Mouse (Mus musculus) hindbrain, embryonic 16.5 days (tissue): ENCODE results near the gene Cadm2. TPM values are rescaled to one million over a fixed set of nuclear protein-coding genes. Genes with fewer than 3 reads are reported as not detected.
A peak's percentile ranks its signal among the peaks of the same experiment; 100 is the strongest.

Source experiments
- ATAC-seq: fragments of 200-750 bp; cut with Nextera tagmentation; 2 replicates; pipeline ENCODE4 v1.8.0; 2017; ENCODE audit warnings: moderate TSS enrichment, moderate library complexity
- H3K27ac ChIP-seq: fragments of 300-500 bp; sonication (generic); 2 replicates; pipeline ENCODE4 v1.5.1; 2014; ENCODE audit warnings: low read depth, mild to moderate bottlenecking, control low read depth, low read length, moderate library complexity
- H3K27me3 ChIP-seq: fragments of 300-500 bp; sonication (generic); replicated peaks from 2 replicates; pipeline ENCODE4 v1.6.1; 2014; ENCODE audit warnings: low read length; ENCODE audit not compliant: control insufficient read depth, insufficient read depth
- H3K36me3 ChIP-seq: fragments of 300-500 bp; sonication (generic); 2 replicates; pipeline ENCODE4 v1.6.1; 2014; ENCODE audit warnings: mild to moderate bottlenecking, low read length, moderate library complexity, mixed read lengths; ENCODE audit not compliant: control insufficient read depth, insufficient read depth
- H3K4me1 ChIP-seq: fragments of 300-500 bp; sonication (generic); 2 replicates; pipeline ENCODE4 v1.6.1; 2014; ENCODE audit warnings: low read depth, low read length; ENCODE audit not compliant: control insufficient read depth, insufficient read depth
- H3K4me2 ChIP-seq: fragments of 300-500 bp; sonication (generic); 2 replicates; pipeline ENCODE4 v1.6.1; 2014; ENCODE audit warnings: mild to moderate bottlenecking, low read length, control low read depth, moderate library complexity
- H3K4me3 ChIP-seq: fragments of 300-500 bp; sonication (generic); 2 replicates; pipeline ENCODE4 v1.5.1; 2014; ENCODE audit warnings: mild to moderate bottlenecking, low read length, control low read depth, moderate library complexity
- H3K9ac ChIP-seq: fragments of 300-500 bp; sonication (generic); 2 replicates; pipeline ENCODE4 v1.6.1; 2014; ENCODE audit warnings: low read depth, mild to moderate bottlenecking, control low read depth, low read length, moderate library complexity
- H3K9me3 ChIP-seq: fragments of 300-500 bp; sonication (generic); 2 replicates; pipeline ENCODE4 v1.6.1; 2014; ENCODE audit warnings: mild to moderate bottlenecking, low read length, moderate library complexity; ENCODE audit not compliant: control insufficient read depth
- WGBS: fragments of 180-500 bp; shearing (Covaris S2); extraction: QIAGEN DNeasy Blood & Tissue Kit; methylation state at CpG from one replicate; pipeline ENCODE4 v1.1.7; 2014; 5-methylcytosine and 5-hydroxymethylcytosine counted together
- polyA plus RNA-seq: library from polyadenylated mRNA; unstranded; fragments of >200 nt; fragmentation: Nextera tagmentation; extraction: Ambion mirVana; gene quantifications from 2 replicates; pipeline ENCODE4 v1.2.1, GENCODE M21; 2015

The Cadm2 gene
- polyA plus RNA-seq, 1 experiment from 2014 or later = 33.6 TPM

- Histone ChIP-seq H3K9ac (no peak overlapping the region), H3K36me3 (no peaks in the 10 kb centered on the region), H3K27me3 (no peaks in the 10 kb centered on the region), H3K4me2 (no peak overlapping the region), H3K4me3 (no peak overlapping the region), H3K4me1 (no peaks in the 10 kb centered on the region), H3K9me3 (no peaks in the 10 kb centered on the region), H3K27ac (no peak overlapping the region)
- 79% methylated on average over 3 of the region's 3 CpGs for WGBS
- ATAC-seq = peak; percentile 34; the same call in 1 of the 2 replicates
Measured at GRCm38 (mm10) chr16:66824866-66825265, 795.8 kb downstream of the Cadm2 start.

DNA sequence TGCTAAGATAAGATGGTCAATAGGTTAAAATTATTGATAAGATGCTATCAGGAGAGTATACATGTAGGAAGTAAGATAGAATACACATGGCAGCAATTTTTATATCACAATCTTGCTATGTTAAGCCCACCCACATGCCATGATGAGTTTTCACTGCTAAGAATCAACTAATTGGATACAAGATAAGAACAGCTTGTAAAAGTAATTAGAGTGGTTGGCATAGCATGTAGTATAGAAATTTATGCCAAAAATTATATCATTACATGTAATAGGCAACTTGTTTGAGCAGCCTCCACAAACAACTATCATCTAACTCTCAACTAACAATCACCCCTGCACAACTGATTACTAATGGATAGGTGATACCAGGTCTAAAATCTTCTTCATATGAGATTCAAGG, 809.2 kb downstream of the Cadm2 start:
- Histone ChIP-seq H3K4me2 (no peak overlapping the region), H3K4me1 (no peaks in the 10 kb centered on the region)
- ATAC-seq = no peak

GRCm38 (mm10) chr16:66798204-66798603, 822.5 kb downstream of the Cadm2 start:
- H3K4me2 ChIP-seq = no peak overlapping the region
- H3K27me3 ChIP-seq = no peaks in the 10 kb centered on the region
- H3K36me3 ChIP-seq = no peaks in the 10 kb centered on the region
- H3K4me3 ChIP-seq = no peak overlapping the region
- H3K9me3 ChIP-seq = no peaks in the 10 kb centered on the region
- H3K27ac ChIP-seq = no peak overlapping the region
- H3K9ac ChIP-seq = no peak overlapping the region
- 58% methylated on average over 3 of the region's 3 CpGs for WGBS
- no peak for ATAC-seq
- no peaks in the 10 kb centered on the region for H3K4me1 ChIP-seq

More for the DNA sequence above, 809.2 kb downstream of the Cadm2 start:
- Histone ChIP-seq H3K4me3 (no peak overlapping the region), H3K27ac (no peak overlapping the region), H3K9me3 (no peaks in the 10 kb centered on the region), H3K27me3 (no peaks in the 10 kb centered on the region), H3K9ac (no peak overlapping the region), H3K36me3 (no peaks in the 10 kb centered on the region)

DNA sequence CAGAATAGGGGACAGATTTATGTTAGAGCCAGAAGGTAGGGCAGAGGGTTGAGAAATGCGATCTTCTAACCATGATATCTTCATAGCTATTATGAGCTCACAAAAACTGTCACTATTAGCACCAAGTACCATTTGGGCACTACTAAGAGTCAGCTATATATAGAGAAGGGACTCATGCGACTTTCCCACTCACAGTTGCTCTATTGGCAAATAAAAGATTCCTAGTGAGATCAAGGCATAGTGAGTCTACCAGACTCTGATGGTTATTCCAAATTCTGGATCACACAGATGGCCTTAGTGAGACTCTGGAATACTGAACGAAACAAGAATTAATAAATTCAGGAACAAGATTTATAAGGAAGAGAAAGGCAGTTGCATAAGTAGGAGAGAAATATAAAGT, 827.6 kb downstream of the Cadm2 start:
- ATAC-seq = no peak
- Histone ChIP-seq H3K36me3 (no peaks in the 10 kb centered on the region), H3K4me1 (no peaks in the 10 kb centered on the region), H3K27ac (no peak overlapping the region), H3K4me3 (no peak overlapping the region), H3K4me2 (no peak overlapping the region), H3K9me3 (no peaks in the 10 kb centered on the region), H3K9ac (no peak overlapping the region), H3K27me3 (no peaks in the 10 kb centered on the region)
- whole genome bisulfite sequencing = 92% methylated on average over 3 of the region's 3 CpGs

- Histone ChIP-seq H3K36me3 (no peaks in the 10 kb centered on the region), H3K4me2 (no peak overlapping the region), H3K27me3 (no peaks in the 10 kb centered on the region), H3K27ac (no peak overlapping the region), H3K4me3 (no peak overlapping the region), H3K9ac (no peak overlapping the region), H3K9me3 (no peaks in the 10 kb centered on the region), H3K4me1 (peaks cover 6% of the 10 kb centered on the region)
- no peak for ATAC-seq
- 17% methylated on average over 4 of the region's 4 CpGs for WGBS
Measured at GRCm38 (mm10) chr16:66771883-66772282, 848.8 kb downstream of the Cadm2 start.

GRCm38 (mm10) chr16:66769545-66769944, 851.2 kb downstream of the Cadm2 start:
- Histone ChIP-seq H3K4me3 (no peak overlapping the region), H3K9me3 (no peaks in the 10 kb centered on the region), H3K36me3 (no peaks in the 10 kb centered on the region), H3K27me3 (no peaks in the 10 kb centered on the region), H3K27ac (no peak overlapping the region), H3K9ac (no peak overlapping the region), H3K4me2 (no peak overlapping the region), H3K4me1 (peaks cover 6% of the 10 kb centered on the region)
- WGBS = 52% methylated on average over 4 of the region's 4 CpGs
- peak; percentile 50 for ATAC-seq

DNA sequence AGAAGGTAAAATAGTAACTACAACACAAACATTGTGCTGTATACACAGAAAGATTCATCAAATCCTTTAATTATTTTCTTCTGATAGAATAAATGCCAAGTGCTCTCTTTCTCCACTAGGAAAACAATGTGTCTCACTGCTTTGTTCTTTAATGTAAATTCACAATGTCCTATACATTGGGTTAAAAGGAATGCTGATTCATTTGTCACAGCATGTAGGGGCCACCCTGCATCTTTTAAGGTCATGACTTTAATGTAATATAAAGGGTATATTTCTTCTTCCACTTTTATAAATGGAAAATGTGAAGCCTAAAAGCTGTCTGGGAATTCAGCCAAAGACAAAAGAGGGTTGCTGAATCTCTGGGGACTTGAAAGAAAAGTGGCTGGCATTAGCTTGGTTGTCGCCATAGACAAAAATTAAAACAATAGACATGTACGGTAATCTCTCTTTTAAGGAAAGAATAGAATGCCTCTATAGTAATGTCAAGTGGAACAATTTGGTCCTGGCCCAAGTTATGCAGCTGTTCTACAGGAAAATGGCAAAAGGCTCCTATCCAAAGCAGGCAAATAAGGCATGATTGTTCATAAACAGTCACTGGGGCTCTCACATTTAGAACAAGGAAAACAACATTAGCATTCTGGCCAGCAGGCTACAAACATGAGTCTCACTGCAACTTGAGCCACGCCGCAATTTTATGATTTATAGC, 851.9 kb downstream of the Cadm2 start:
- Histone ChIP-seq H3K36me3 (no peaks in the 10 kb centered on the region), H3K27me3 (no peaks in the 10 kb centered on the region), H3K9me3 (no peaks in the 10 kb centered on the region), H3K4me1 (peaks cover 6% of the 10 kb centered on the region), H3K4me2 (no peak overlapping the region), H3K9ac (no peak overlapping the region), H3K27ac (peak overlapping the region; percentile 48; the same call in 1 of the 2 replicates), H3K4me3 (no peak overlapping the region)
- ATAC-seq = peak; percentile 72
- 16% methylated on average over 4 of the region's 4 CpGs for WGBS

GRCm38 (mm10) chr16:66761546-66762473, 858.9 kb downstream of the Cadm2 start:
- H3K27me3 ChIP-seq = no peaks in the 10 kb centered on the region

GRCm38 (mm10) chr16:66748533-66748932, 872.2 kb downstream of the Cadm2 start:
- no peaks in the 10 kb centered on the region for H3K36me3 ChIP-seq
- no peak overlapping the region for H3K4me2 ChIP-seq
- H3K9ac ChIP-seq = no peak overlapping the region
- ATAC-seq = no peak
- H3K4me3 ChIP-seq = no peak overlapping the region
- no peaks in the 10 kb centered on the region for H3K9me3 ChIP-seq
- H3K27ac ChIP-seq = no peak overlapping the region
- no peaks in the 10 kb centered on the region for H3K4me1 ChIP-seq
- no peaks in the 10 kb centered on the region for H3K27me3 ChIP-seq
- WGBS = 89% methylated on average over 2 of the region's 2 CpGs

More at GRCm38 (mm10) chr16:66761546-66762473, 858.9 kb downstream of the Cadm2 start:
- Histone ChIP-seq H3K9me3 (no peaks in the 10 kb centered on the region), H3K4me1 (no peaks in the 10 kb centered on the region), H3K36me3 (no peaks in the 10 kb centered on the region), H3K4me3 (no peak overlapping the region), H3K4me2 (no peak overlapping the region), H3K9ac (no peak overlapping the region), H3K27ac (no peak overlapping the region)
- ATAC-seq = no peak
